Mouse (Mus musculus): Measurements from ENCODE around the gene Cux1. TPM values are rescaled to one million over a fixed set of nuclear protein-coding genes. Genes with fewer than 3 reads are reported as not detected.
A peak's percentile ranks its signal among the peaks of the same experiment; 100 is the strongest.

Cux1 gene
- total RNA-seq, 2 experiments from 2014 or later, result 66.0 to 68.2 TPM

DNA sequence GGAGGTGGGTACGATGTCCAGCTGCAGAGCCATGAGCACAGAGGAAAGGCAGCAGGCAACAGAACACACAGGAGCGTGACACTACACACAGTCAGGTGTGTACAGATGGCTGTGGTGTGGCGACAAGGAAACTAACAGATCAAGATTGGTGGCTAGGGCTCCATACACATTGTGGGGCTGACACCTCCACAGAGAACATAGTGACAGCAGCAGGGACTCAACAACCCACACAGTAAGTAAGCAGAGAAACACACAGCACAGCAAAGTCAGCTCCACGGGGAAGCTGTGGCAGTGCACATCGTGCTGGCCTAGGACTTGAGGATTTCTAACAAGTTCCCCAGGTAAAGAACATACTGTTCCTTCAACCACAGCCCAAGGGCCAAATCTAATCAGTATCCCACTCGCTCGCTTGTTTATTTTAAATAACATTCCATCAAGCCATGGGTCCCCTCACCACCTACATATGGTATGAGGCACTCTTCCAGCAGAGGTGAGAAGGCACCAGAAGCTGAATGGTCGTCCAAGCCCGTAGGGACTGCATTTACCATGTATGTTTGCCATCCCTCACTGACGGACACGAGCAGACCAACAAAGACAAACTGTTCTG is 108.3 kb downstream of the Cux1 start:
- no peak for DNase-seq
- intact Hi-C loops (cut with DNase I; ENCODE audit: low total_unique reads), result no loop called here

DNA sequence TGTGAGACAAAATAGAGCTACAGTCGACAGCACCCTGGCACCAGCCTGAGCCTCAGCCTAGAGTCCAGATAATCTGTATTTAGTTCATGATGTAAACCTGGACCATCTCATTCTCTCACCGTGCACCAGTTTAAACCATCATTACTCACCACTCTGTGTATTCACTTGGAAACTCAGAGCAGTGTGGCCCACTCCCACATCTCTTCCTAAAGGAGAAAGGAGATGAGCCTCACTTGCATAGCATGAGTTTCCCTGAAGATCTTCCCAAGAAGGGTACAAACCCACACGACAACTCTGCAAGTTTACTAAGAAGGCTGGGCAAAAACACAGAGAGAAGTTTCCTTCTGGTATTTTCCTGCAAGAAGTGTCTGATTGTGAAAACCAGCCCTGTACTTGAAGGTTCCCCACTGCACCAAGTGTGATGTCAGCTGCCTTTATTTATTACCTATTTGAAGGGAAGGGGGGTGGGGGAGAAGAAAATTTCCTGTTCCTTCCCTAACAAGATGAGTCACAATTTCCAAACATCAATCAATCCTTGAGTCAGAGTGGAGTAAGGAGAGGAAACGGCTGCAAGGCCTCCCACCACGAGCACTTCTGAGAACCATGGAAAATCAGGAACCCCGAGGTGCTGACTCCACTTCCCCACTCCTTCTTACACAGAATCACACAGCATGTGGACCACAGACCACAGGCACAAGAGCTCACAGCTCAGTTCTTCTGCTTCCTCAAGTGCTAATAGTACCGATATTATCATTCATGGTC is 109.0 kb downstream of the Cux1 start:
- no peak for DNase-seq
- intact Hi-C loops (cut with DNase I; ENCODE audit: low total_unique reads), result no loop called here

DNA sequence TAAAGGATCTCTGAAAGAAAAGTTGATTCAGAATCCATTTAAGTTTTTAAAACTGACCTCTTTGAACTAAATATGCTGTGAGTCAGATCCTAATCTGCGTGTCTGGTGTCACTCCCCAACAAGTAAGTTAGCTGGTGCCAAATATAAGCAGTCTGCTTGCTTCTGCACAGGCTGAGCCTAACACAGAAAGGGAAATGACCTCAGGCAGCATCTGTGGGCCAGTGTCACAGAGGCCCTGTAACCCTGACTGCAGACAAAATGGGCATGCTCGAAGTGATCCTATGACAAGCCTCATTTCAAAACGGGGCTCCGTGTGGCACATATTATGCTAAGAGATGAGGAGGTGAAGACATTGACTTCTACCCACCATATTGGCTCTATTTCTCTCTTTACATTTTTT is 110.9 kb downstream of the Cux1 start:
- intact Hi-C loops (cut with DNase I; ENCODE audit: low total_unique reads), result no loop called here
- peak; percentile 16 for DNase-seq

DNA sequence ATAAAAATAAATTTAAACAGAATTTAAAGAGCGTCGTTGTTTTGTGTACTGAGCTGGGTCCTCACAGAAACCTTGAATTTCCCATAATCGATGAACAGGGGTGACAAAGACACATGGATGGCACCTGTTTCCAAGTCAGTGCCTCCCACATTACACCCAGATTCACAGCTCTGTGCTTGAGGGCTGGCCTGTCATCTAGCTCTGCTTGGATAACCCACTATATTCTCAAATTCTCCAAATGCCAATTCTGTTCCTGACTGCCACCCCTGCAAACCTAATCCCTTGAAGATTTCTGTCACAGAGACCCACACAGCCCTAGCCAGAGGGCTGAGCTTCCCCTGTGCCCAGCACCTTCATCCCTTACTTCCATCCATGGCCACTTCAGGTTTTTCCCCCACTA is 114.6 kb downstream of the Cux1 start:
- intact Hi-C loops (cut with DNase I; ENCODE audit: low total_unique reads), result no loop called here
- DNase-seq, result no peak

DNA sequence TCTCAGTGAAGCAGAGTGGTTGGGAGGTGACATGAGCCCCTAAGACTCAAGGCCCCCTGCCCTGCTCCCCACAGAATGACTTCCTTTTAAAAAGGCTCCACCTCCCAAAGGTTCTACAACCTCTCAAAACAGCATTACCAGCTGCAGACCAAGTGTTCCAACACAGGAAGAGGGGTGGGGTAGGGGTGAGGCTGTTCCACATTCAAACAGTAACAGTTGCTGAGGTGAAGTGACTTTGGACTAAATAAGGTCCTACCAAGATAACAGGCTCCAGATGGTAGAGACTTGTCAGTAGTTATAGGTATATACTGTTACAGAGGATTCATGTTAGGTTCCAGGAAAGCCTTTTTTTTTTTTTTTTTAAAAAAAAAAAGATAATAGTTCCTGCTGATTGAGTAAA is 117.5 kb downstream of the Cux1 start:
- intact Hi-C loops (cut with DNase I; ENCODE audit: low total_unique reads), result no loop called here
- no peak for DNase-seq

DNA sequence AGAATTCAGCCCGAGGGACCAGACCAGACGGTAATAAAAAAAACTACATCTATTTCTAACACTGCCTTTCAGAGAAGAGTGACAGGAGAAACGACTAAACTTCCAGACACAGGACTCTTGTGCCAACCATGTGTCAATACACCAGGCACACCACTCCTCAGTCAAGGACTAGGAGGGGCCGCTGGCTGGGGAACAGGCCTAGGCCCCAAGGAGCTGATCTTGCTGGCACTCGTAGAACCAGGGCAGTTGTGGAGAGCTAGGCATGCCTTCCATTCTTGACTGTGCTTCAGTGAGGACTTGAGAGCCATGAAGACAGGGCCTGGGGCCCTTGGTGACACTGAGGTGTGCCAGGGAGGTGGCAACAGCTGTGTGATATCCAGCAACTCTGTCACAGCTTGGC is 121.3 kb downstream of the Cux1 start:
- no peak for DNase-seq
- intact Hi-C loops (cut with DNase I; ENCODE audit: low total_unique reads), result no loop called here

DNA sequence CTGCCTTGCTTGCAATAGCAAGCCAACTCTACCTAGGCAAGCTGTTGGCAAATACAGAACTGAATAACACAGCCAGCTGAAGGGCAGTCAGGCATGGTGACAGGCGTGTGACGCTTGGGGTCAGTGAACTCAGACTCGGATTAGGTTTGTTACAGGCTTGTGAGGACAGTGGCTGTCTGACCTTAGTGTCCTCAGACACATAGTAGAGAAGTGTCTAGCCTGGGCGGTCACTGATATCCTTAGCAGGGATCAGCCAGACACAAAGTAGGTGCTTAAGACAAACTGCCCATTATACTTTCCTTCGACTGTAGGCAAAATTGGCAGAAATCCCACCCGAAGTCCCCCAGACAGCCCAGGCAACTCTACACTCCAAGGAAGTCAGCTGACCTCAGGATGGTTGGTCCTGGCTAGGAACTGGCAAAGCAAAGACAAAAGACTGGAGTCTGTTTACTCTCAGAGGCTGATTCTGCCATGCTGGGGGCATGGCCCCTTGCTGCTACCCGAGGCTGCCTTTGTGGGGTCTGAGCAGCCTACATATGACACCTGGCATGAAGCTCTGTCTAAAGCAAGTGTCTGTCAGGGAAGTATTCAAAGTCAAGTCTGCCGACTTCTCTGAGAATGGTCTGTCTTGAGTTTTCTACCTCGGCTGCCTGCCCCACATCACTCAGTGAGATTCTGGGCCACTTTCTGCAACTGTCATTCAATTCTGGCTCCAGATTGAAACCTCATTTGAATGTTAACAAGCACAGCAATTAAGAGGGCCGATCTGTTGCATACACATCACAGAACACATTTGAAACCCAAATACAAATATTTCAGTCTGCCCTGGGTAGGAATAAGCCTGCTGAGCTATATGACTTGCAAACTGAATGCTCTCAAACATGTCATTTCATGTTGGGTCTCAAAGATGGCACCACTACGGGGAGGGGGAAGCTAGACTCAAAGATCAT is 124.8 kb downstream of the Cux1 start:
- intact Hi-C loops (cut with DNase I; ENCODE audit: low total_unique reads), result no loop called here
- no peak for DNase-seq

DNA sequence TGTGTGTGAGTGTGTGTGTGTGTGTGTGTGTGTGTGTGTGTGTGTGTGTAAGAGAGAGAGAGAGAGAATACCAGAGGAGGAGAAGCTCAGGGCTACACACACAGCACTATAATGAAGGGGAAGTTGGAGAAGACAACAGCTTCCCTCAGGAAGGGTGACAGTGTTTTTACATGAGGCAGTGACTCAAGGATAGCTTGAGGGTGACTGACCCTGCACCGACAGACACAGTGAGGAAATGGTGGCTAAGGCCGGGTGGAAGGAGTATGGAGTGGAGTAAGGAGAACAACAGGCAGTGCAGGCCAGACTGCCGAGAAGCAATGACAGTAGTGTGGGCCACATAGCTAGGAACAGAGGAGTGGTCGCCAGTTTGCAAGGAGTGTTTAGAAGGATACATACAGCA is 137.6 kb downstream of the Cux1 start:
- DNase-seq, result no peak
- intact Hi-C loops (cut with DNase I; ENCODE audit: low total_unique reads), result no loop called here

DNA sequence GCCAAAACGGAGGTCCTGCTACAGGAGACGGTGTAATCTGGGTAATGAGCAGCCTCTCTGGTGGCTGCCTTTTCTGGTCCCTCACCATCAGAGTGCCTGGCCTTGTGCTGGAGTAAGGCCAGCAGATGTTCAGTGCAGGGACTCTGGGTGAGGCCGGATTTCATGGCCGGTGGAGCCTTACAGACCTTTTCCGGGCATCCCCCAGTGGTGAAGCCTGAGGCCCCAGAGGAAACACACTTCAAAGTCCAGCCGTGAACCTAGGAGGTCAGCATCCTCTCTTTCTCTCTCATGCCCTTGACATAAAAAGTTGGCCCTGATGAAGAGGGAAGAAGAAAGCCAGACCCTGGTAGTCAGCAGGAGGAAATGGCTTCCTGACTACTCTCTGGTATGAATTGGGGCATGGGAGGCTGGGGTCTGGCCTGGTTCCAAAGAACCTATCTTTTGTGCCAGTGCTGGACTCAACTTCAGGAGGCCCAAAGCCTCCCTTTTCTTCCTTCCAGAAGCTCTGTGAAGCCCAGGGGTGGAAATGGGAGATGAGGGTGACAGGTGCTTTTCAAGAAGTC is 138.7 kb downstream of the Cux1 start:
- no peak for DNase-seq
- intact Hi-C loops (cut with DNase I; ENCODE audit: low total_unique reads), result no loop called here

DNA sequence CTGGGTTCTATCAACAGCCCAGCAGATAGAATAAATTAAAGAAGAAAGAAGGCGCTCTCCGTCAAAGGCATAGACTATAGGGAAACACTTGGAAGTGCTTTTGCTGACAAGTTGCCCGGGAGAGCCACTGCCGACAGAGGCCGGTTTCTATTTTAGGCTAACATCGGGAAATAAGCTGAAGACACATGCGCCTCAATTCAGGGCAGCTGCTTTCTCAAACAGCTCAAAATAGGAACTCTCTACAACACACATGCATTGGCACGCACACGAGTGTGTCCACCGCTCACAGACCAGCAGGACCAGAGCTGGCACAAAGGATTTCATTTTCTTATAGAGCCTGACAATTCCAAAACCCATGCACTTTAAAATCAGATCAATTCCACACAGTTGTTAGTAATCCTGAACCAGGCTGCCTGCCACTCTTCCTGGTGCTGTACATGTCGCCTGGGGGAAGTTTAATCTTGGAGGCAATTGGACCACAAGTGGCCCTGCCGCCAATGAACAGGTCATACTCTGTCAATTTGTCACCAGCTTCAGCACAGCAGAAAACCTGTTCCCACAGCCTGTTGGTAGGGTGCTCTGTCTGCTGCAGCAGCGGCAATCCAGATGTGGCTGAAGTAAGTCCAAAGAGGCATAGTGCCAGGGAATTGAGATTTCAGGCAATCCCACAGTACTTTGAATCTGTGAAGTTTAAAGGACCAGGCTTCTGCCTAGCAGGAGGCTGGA is 139.4 kb downstream of the Cux1 start:
- intact Hi-C loops (cut with DNase I; ENCODE audit: low total_unique reads), result no loop called here
- peak; percentile 39 for DNase-seq

DNA sequence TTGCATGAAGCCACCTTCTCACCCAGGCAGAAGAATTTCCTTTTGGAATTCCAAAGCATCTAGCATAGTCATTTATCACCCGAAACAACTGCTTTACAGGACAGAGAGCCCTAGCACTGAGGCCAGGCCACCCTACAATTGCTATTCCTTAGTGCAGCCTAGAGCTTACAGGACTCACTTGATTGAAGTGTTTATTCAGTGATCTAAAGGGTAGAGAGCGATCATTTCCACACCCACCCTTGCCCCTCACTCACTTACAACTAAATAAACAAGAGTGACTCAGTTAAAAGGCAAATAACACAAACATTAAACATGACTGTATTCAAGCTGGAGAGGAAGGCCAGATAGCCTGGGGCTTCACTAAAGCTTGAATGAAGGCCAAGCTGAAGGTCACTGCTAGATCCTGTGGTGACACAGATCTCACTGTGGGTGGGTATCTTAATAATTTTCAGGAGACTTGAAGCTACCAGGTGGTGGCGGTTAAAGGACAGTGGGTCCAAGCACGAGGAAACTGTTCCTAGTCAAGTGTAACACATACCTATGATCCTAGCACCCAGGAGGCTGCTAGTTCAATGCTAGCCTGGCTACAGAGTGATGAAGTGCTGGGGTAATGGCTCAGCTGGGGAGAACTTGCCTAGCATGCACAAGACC is 140.0 kb downstream of the Cux1 start:
- intact Hi-C loops (cut with DNase I; ENCODE audit: low total_unique reads), result no loop called here
- no peak for DNase-seq

DNA sequence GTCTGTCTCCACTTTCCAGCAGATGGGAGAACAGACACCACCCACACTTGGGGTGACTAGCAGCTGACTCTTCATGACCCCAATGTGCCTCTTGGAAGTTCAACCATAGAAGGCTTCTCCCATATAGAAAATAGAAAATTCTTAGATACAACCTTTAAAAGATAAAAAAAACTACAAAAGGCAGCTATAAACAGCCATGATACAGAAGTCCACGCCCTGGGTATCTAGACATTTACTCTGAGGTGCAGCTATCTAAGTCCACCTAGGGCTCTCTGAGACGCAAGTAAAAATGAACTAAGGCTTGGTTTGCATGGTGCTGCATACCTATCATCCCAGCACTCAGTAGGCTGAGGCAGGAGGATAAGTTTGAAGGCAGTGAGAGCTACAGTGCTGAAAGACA is 144.3 kb downstream of the Cux1 start:
- intact Hi-C loops (cut with DNase I; ENCODE audit: low total_unique reads), result no loop called here
- DNase-seq, result no peak

DNA sequence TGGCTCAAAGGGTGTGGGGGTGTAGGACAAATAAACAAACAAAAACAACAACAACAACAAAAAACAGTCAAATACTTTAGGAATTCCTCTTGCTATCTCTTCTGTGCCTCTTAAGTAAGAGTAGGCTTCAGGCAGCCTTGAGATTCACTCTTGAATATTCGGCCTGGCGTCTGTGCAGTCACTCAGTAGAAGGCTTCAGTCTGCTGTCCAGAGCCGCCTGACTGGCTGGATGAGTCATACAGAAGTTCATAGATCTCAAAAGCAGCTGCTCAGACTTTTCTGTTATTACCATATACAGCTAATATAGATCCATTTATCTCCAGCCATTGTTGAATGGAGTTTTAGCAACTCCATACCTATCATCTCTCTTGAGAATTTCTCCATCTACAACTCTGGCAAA is 145.4 kb downstream of the Cux1 start:
- intact Hi-C loops (cut with DNase I; ENCODE audit: low total_unique reads), result no loop called here
- no peak for DNase-seq

DNA sequence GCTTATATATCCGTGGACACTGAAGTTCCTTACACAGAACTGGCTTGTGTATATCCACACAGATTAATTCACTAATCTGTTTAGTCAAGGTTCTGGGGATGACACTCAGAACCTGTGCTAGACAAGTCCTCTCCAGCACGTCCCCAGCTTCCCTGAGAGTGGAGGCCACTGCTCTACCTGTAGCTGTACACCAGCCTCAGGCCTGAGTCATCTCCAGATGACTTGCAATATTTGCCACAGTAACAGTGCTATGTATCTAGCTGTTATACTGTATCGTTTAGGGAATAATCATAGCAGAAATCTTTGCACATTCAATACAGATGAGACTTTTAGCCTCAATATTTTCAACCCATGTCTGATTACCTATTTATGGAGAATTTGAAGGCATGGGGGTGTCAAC is 146.0 kb downstream of the Cux1 start:
- no peak for DNase-seq
- intact Hi-C loops (cut with DNase I; ENCODE audit: low total_unique reads), result no loop called here

DNA sequence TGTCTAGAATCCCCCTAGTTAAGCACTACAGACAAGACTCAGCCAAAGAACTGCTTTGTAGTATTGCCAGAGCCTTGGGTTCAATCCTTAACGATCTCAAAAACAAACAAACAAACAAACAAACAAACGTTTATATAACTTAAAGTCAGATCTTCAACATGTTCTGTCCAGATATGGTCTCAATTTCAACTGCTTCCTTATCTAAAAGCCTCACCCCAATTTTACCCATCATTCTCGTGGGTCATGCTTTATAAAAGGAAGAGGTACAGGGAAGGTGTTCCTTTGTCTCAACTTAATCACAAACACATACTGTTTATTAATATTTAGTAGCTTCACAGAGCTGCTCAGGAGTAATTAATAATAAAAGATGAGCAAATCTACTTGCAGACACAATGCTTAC is 146.9 kb downstream of the Cux1 start:
- intact Hi-C loops (cut with DNase I; ENCODE audit: low total_unique reads), result no loop called here
- DNase-seq, result no peak

DNA sequence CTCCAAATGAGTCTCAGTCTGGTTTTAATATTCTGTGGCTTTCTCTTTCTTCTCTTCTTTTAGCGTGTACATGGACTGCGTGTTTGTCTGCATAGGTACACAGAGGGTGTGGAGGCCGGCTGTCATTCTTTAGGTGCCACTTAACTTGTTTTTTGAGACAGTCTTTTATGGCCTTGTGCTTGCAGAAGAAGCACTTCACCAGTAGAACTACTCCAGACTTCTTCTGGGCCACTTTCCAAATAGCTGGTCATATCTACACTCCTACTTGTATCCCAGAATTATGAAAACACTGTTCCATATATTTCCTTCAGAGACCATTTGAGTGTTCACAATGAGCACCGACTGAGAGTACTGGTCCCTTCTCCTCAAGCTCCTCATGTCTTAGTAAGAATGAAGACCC is 149.4 kb downstream of the Cux1 start:
- no peak for DNase-seq
- intact Hi-C loops (cut with DNase I; ENCODE audit: low total_unique reads), result no loop called here

DNA sequence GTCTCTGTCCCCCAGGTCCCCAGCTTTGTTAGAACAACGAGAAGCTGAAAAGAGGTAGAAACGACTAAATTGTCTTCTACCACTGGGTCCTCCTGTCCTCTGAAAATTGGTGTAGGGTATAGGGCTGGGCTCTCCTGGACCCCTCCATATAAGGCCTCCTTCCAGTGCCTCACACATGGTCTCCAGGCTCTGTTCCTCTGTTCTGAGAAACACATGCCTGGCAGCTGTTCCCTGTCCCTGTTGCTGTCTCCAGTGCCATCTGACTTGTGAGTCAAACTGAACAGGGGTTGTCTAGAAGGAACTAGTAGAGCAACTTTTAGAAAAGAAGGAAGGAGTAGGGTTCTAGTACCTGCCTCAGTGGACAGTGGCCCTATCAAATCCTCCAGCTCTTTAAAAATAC is 152.8 kb downstream of the Cux1 start:
- DNase-seq, result no peak
- intact Hi-C loops (cut with DNase I; ENCODE audit: low total_unique reads), result no loop called here

DNA sequence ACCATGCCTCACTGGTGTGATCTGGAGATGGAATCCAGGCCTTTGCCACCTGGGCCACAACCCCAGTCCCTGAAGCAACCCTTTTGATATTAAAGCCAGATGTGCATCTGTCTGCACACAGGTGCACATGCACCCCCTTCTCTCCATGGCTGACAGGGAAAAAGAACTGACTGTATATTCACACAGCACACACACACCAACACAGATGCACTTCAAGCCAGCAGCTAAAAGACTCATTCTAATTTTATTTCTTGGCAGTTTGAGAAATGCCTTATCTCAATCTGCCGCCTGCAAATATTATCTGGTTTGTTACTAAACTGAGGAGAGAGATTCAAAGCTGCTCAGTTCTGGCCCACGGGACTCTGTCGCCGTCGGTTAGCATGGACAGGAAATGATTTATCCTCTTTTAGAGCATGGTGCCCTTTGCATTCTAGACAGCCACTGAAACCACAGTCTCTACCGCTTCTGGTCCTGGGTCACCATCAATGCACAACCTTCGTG is 156.6 kb downstream of the Cux1 start:
- intact Hi-C loops (cut with DNase I; ENCODE audit: low total_unique reads), result no loop called here
- no peak for DNase-seq

DNA sequence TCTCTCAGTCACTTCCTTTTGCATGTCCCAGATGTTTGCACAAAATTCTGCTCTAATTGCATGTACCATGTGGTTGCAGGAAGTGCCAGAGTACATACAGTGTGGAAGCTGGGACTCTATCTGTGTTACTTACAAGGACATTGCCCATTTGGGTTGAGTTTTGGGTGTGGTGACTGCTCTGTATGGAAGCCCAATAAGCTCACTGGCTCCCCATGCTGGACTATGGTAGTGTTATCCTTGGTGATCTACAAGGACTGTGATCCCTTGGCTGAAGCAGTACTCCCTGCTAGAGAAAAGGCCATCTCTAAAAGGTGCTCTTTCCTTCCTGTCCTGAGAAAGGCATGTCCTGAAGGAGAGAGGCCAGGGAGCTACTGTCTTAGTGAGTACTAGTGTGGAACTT is 160.9 kb downstream of the Cux1 start:
- intact Hi-C loops (cut with DNase I; ENCODE audit: low total_unique reads), result no loop called here
- no peak for DNase-seq
